Mouse (Mus musculus) CD8-positive naive resting alpha-beta T cell, adult 2 months (primary cell): ENCODE measurements around the gene Syt10.
"Not testable (repeated sequence)": the region's sequence is repeated elsewhere in the genome, so short reads cannot be mapped to it uniquely, and the experiment has no call there.

Experiments used
- DNase-seq, 2 experiments: peaks; one replicate each; pipeline ENCODE4 v3.0.0; 2022; ENCODE audit warnings: low read depth in 2 of 2, low spot score in 2 of 2

The Syt10 gene

DNA sequence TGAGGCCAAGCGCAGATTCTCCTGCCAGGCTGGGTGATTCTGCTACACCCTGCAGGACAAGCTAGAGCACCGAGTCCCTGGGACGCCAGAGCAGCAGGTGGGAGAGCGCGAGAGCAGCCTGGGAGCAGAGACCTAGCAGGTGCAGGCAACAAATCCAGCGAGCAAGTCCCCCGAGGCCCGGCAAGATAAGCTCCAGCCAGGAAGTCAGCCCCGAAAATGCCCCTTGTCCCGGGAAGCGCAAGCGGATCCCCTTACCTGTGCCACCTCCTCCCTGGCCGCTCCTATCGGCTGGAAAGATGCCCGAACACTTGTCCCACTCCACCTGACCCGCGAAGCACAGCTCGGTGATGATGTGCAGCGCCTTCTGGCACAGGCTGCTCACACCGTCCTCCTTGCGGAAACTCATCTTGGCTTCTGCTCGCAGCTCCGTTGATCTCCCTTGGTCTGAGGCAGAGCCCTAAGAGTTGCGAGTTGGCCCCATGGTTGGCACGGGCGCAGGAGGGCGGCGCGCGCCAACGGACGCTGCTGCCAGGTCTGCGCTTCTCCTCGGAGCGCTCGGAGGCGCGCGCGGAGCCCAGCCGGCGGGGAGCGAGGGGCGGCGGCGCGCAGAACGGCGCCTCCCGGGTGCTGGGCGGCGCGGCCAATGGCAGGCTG is at the start of gene Syt10:
TSS of gene Syt10 (minus strand) at position 497 of the 654 bp plus-strand sequence.
- no peak for DNase-seq

- DNase-seq, result no peak
These were observed 42.1 kb upstream of the Syt10 start for GRCm38 (mm10) chr15:89883799-89884198.

DNA sequence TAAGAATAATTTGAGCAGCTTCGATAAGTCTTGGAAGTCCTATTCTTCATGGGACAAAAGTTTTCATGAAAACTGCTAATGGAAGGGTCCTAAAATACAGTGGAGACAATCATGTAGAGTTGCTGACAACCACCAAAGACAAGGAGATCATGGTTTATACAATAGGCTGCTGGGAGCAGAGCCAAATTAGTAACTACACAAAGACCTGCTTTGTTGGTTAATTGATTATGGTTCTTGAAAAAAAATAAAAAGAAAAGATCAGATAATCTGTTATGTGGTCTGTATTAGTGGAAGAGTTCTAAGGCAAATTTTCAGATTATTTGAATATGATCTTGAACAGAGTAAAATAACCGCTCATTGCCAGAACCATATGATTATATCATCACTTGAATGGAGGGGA is 37.3 kb upstream of the Syt10 start:
- no peak for DNase-seq

DNA sequence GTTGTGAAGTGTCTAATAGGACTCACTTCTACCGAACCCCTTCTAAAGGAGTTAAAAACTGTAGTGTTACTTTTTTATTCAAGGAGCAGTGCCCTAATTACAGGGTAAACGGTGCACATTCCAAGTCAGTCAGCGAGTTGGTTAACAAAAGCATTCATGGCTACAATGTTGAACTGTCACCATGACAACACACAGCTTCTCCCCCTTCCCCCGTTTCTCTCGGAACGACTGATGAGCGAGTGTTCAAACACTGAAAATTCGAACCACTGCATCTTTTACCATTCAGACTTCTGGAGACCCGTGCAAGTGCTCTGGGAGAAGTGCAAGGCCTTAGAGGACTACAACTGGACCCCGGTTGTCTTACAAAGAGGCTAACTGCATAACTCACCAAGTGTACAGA is 25.6 kb downstream of the Syt10 start:
- DNase-seq, result no peak

GRCm38 (mm10) chr15:89804478-89804877 is 37.2 kb downstream of the Syt10 start:
- no peak for DNase-seq

- DNase-seq, result no peak
These were observed 61.7 kb downstream of the Syt10 start for GRCm38 (mm10) chr15:89779928-89780327.

- not testable (repeated sequence) for DNase-seq
These were observed 75.6 kb downstream of the Syt10 start for GRCm38 (mm10) chr15:89766016-89766415.

GRCm38 (mm10) chr15:89733611-89734010 is 108.0 kb downstream of the Syt10 start:
- no peak for DNase-seq
